In genomic region chr8:66589437-66589836, GRCm38 (mm10) we compare ENCODE assay signal across 30 mouse cellular contexts.
DNase-seq lines count a peak whose midpoint lies in the region; ATAC-seq and TF ChIP-seq lines count a peak whose summit lies in the region.
"Had no signal": no experiment of that assay in that cellular context is flagged by ENCODE, and none has a peak within 500 bp of the region (broad histone marks: within the 10 kb centered on the region; RNA-seq: fewer than 3 reads in every experiment).

No protein-coding gene starts in this region.

- H3K4me2 ChIP-seq in intestine, postnatal 0 days (replicated peaks; ENCODE audit: low read depth) = no peak overlapping the region
- H3K4me2 ChIP-seq in intestine, embryonic 16.5 days (ENCODE audit: low read depth, low read length) = no peak overlapping the region
- no peak overlapping the region for H3K4me2 ChIP-seq in hindbrain, embryonic 14.5 days (replicated peaks)
- H3K4me2 ChIP-seq: embryonic facial prominence, embryonic 12.5 days; heart, embryonic 13.5 days; midbrain, embryonic 13.5 days; neural tube, embryonic 15.5 days had no signal

- TF ChIP-seq EP300 in ES-Bruce4 (IDR thresholded peaks at IDR 0.05; ENCODE audit: insufficient read depth, low read depth, low read length) = no peak

- intact Hi-C loops in heart, postnatal 36 days (cut with DNase I) = no loop called here

- no peak overlapping the region for H3K9ac ChIP-seq in intestine, postnatal 0 days (ENCODE audit: low read depth, low read length)
- H3K9ac ChIP-seq in intestine, embryonic 16.5 days (ENCODE audit: low read depth, low read length) = no peak overlapping the region
- H3K9ac ChIP-seq in ES-Bruce4 (ENCODE audit: low read depth, poor library complexity, severe bottlenecking) = no peak overlapping the region
- H3K9ac ChIP-seq in hindbrain, embryonic 14.5 days = no peak overlapping the region
- H3K9ac ChIP-seq: embryonic facial prominence, embryonic 12.5 days; heart, embryonic 13.5 days; midbrain, embryonic 13.5 days; neural tube, embryonic 15.5 days had no signal

- no peaks in the 10 kb centered on the region for H3K9me3 ChIP-seq in intestine, postnatal 0 days (ENCODE audit: control insufficient read depth)
- H3K9me3 ChIP-seq in intestine, embryonic 16.5 days (ENCODE audit: control insufficient read depth, low read length) = no peaks in the 10 kb centered on the region
- H3K9me3 ChIP-seq in ES-Bruce4 (replicated peaks; ENCODE audit: control insufficient read depth, insufficient read depth, low read length, poor library complexity, severe bottlenecking) = no peaks in the 10 kb centered on the region
- no peaks in the 10 kb centered on the region for H3K9me3 ChIP-seq in hindbrain, embryonic 14.5 days (ENCODE audit: control insufficient read depth, low read length)
- H3K9me3 ChIP-seq: embryonic facial prominence, embryonic 12.5 days; hindbrain, embryonic 10.5 days; midbrain, embryonic 13.5 days; neural tube, embryonic 15.5 days had no signal

- TF ChIP-seq CTCF in intestine, postnatal 0 days (IDR thresholded peaks at IDR 0.05; ENCODE audit: low read depth) = peak; percentile 19; the same call in 1 of the 2 replicates
- TF ChIP-seq CTCF in ES-Bruce4 (IDR thresholded peaks at IDR 0.05; ENCODE audit: low read depth, low read length) = peak; percentile 34
- peak; percentile 35 for TF ChIP-seq CTCF in Patski (IDR thresholded peaks at IDR 0.05)

- no peaks in the 10 kb centered on the region for H3K4me1 ChIP-seq in intestine, postnatal 0 days (replicated peaks; ENCODE audit: control insufficient read depth, insufficient read depth, low read length)
- H3K4me1 ChIP-seq in intestine, embryonic 16.5 days (ENCODE audit: control insufficient read depth, insufficient read depth, low read length) = no peaks in the 10 kb centered on the region
- no peaks in the 10 kb centered on the region for H3K4me1 ChIP-seq in ES-Bruce4 (ENCODE audit: control insufficient read depth, insufficient read depth, low read length)
- H3K4me1 ChIP-seq in hindbrain, embryonic 14.5 days (replicated peaks; ENCODE audit: control insufficient read depth, insufficient read depth, low read length) = no peaks in the 10 kb centered on the region
- H3K4me1 ChIP-seq: embryonic facial prominence, embryonic 12.5 days; heart, embryonic 13.5 days; hindbrain, embryonic 10.5 days; midbrain, embryonic 13.5 days; neural tube, embryonic 15.5 days had no signal

- in situ Hi-C loops in Patski (cut with MboI; ENCODE audit: low pct_unique_long_range_greater_than_20kb) = no loop called here

- CTCF ChIA-PET in Patski (lab: Charles Lee) = no interaction called here

- H3K4me3 ChIP-seq in intestine, postnatal 0 days (ENCODE audit: low read depth, low read length) = no peak overlapping the region
- H3K4me3 ChIP-seq in intestine, embryonic 16.5 days (ENCODE audit: low read length) = no peak overlapping the region
- H3K4me3 ChIP-seq in ES-Bruce4 (ENCODE audit: low read depth, low read length) = no peak overlapping the region
- no peak overlapping the region for H3K4me3 ChIP-seq in hindbrain, embryonic 14.5 days (replicated peaks; ENCODE audit: low read length)
- H3K4me3 ChIP-seq: embryonic facial prominence, embryonic 12.5 days; heart, adult 2 months; heart, embryonic 13.5 days; hindbrain, embryonic 10.5 days; midbrain, embryonic 13.5 days; neural tube, embryonic 15.5 days had no signal

- DNase-seq in 3T3-L1 (ENCODE audit: low read depth, low spot score) (peak; percentile 23), Patski (ENCODE audit: low read depth, low spot score) (no peak)
- DNase-seq in heart, postnatal 36 days = no peak
- DNase-seq in left cerebral cortex, adult 18-20 months (ENCODE audit: low spot score in 2 of 2) = no peak
- no peak for DNase-seq in hindbrain, embryonic 14.5 days (ENCODE audit: low spot score)
- DNase-seq: adrenal gland, adult 2 months; cerebellum, adult 11 months; cerebellum, adult 9-10 months; embryo, embryonic 11 days; heart, adult 2 months; heart, postnatal 10 days; kidney, adult 8-10 months; kidney, postnatal 4 days; layer of hippocampus, adult 9-11 months; liver; retina, postnatal 1 day; right cerebral cortex, postnatal 14 days had no signal

- no peaks in the 10 kb centered on the region for H3K27me3 ChIP-seq in intestine, postnatal 0 days (replicated peaks; ENCODE audit: control insufficient read depth, insufficient read depth, low read length)
- no peaks in the 10 kb centered on the region for H3K27me3 ChIP-seq in intestine, embryonic 16.5 days (replicated peaks; ENCODE audit: control insufficient read depth, insufficient read depth, low read length)
- H3K27me3 ChIP-seq in ES-Bruce4 (ENCODE audit: control insufficient read depth, insufficient read depth, low read length, poor library complexity, severe bottlenecking) (no peaks in the 10 kb centered on the region), Patski (peaks cover 2% of the 10 kb centered on the region)
- H3K27me3 ChIP-seq in hindbrain, embryonic 14.5 days (ENCODE audit: control insufficient read depth, insufficient read depth, low read length) = no peaks in the 10 kb centered on the region
- H3K27me3 ChIP-seq: embryonic facial prominence, embryonic 12.5 days; heart, embryonic 13.5 days; midbrain, embryonic 13.5 days; neural tube, embryonic 15.5 days had no signal

- H3K27ac ChIP-seq in intestine, postnatal 0 days (ENCODE audit: low read depth, low read length) = no peak overlapping the region
- H3K27ac ChIP-seq in intestine, embryonic 16.5 days (ENCODE audit: low read length) = no peak overlapping the region
- no peak overlapping the region for H3K27ac ChIP-seq in ES-Bruce4 (ENCODE audit: insufficient read depth, low read length)
- no peak overlapping the region for H3K27ac ChIP-seq in hindbrain, embryonic 14.5 days
- H3K27ac ChIP-seq: embryonic facial prominence, embryonic 12.5 days; heart, adult 2 months; heart, embryonic 13.5 days; hindbrain, embryonic 10.5 days; kidney, postnatal 0 days; macrophage; midbrain, embryonic 13.5 days; neural tube, embryonic 15.5 days had no signal

- H3K36me3 ChIP-seq in intestine, postnatal 0 days (ENCODE audit: control insufficient read depth, insufficient read depth) = no peaks in the 10 kb centered on the region
- H3K36me3 ChIP-seq in intestine, embryonic 16.5 days (ENCODE audit: control insufficient read depth, insufficient read depth, low read length) = no peaks in the 10 kb centered on the region
- H3K36me3 ChIP-seq in ES-Bruce4 (ENCODE audit: control insufficient read depth, insufficient read depth, low read length, poor library complexity, severe bottlenecking) = no peaks in the 10 kb centered on the region
- no peaks in the 10 kb centered on the region for H3K36me3 ChIP-seq in hindbrain, embryonic 14.5 days (replicated peaks; ENCODE audit: control insufficient read depth, insufficient read depth)
- H3K36me3 ChIP-seq: embryonic facial prominence, embryonic 12.5 days; heart, embryonic 13.5 days; hindbrain, embryonic 10.5 days; midbrain, embryonic 13.5 days; neural tube, embryonic 15.5 days had no signal

- POLR2A ChIA-PET in Patski (lab: Charles Lee) = no interaction called here

- ATAC-seq in intestine, postnatal 0 days = no peak
- no peak for ATAC-seq in intestine, embryonic 16.5 days
- ATAC-seq in Patski = no peak
- ATAC-seq in hindbrain, embryonic 14.5 days (ENCODE audit: low FRiP score) = no peak
- ATAC-seq: forebrain, embryonic 14.5 days; hindbrain, embryonic 16.5 days; lung, postnatal 0 days; midbrain, embryonic 13.5 days had no signal

- no peak for TF ChIP-seq POLR2A in ES-Bruce4 (IDR thresholded peaks at IDR 0.05; ENCODE audit: insufficient read depth, low read length)

- 48% methylated on average over 1 of the region's 1 CpGs for WGBS in intestine, postnatal 0 days
- 47% methylated on average over 1 of the region's 1 CpGs for WGBS in intestine, embryonic 16.5 days
- 60% methylated on average over 1 of the region's 1 CpGs for WGBS in hindbrain, embryonic 14.5 days
